Mouse (Mus musculus) neural tube, embryonic 10.5 days (tissue): Measurements from ENCODE around the gene Hes5.

Experiments
- DNase-seq: peaks from one replicate; pipeline ENCODE4 v3.0.0-alpha.2; 2017; ENCODE audit warnings: low spot score; ENCODE audit errors: extremely low spot score

Gene Hes5

GRCm38 (mm10) chr4:154942632-154943322, 17.9 kb upstream of the Hes5 start:
- no peak for DNase-seq

- DNase-seq = no peak
Observed at GRCm38 (mm10) chr4:154943323-154944039, 17.2 kb upstream of the Hes5 start.

- DNase-seq = peak; percentile 71
Observed at GRCm38 (mm10) chr4:154944121-154944590, 16.6 kb upstream of the Hes5 start.

- DNase-seq = peak; percentile 77
Observed at GRCm38 (mm10) chr4:154946319-154946718, 14.4 kb upstream of the Hes5 start.

GRCm38 (mm10) chr4:154948066-154948939, 12.4 kb upstream of the Hes5 start:
- no peak for DNase-seq

GRCm38 (mm10) chr4:154948940-154949588, 11.7 kb upstream of the Hes5 start:
- DNase-seq = peak; percentile 51

- peak; percentile 68 for DNase-seq
Observed at GRCm38 (mm10) chr4:154949589-154949982, 11.1 kb upstream of the Hes5 start.

- DNase-seq = peak; percentile 73
Observed at GRCm38 (mm10) chr4:154952461-154953241, 8.1 kb upstream of the Hes5 start.

- no peak for DNase-seq
Observed at GRCm38 (mm10) chr4:154956604-154957003, 4.1 kb upstream of the Hes5 start.

GRCm38 (mm10) chr4:154957289-154957993, 3.3 kb upstream of the Hes5 start:
- peak; percentile 27 for DNase-seq

GRCm38 (mm10) chr4:154958171-154958570, 2.6 kb upstream of the Hes5 start:
- peak; percentile 77 for DNase-seq

- no peak for DNase-seq
Observed at GRCm38 (mm10) chr4:154958621-154959020, 2.1 kb upstream of the Hes5 start.

- no peak for DNase-seq
Observed at GRCm38 (mm10) chr4:154960021-154960689, 568 bp upstream of the Hes5 start.

- DNase-seq = peak; percentile 74
Observed at GRCm38 (mm10) chr4:154961226-154961738, 559 bp downstream of the Hes5 start.

GRCm38 (mm10) chr4:154961911-154962310, 1.2 kb downstream of the Hes5 start:
- DNase-seq = no peak

- peak; percentile 40 for DNase-seq
Observed at GRCm38 (mm10) chr4:154962683-154963082, 2.0 kb downstream of the Hes5 start.

GRCm38 (mm10) chr4:154963190-154963836, 2.6 kb downstream of the Hes5 start:
- DNase-seq = peak; percentile 63

GRCm38 (mm10) chr4:154963901-154964580, 3.3 kb downstream of the Hes5 start, which contains the start of gene Pank4:
TSS of gene Pank4 (plus strand) at chr4:154964123.
- DNase-seq = peak; percentile 93
